Mouse (Mus musculus) heart, embryonic 11.5 days (tissue): ENCODE measurements around the gene Trmt1. TPM values are rescaled to one million over a fixed set of nuclear protein-coding genes. Genes with fewer than 3 reads are reported as not detected.

Experiments
- ATAC-seq: fragments of 200-750 bp; cut with Nextera tagmentation; replicated peaks from 2 replicates; pipeline ENCODE4 v1.8.0; 2017; ENCODE audit warnings: moderate library complexity; ENCODE audit not compliant: insufficient number of reproducible peaks, low FRiP score, low TSS enrichment
- H3K27ac ChIP-seq: fragments of 300-500 bp; sonication (generic); 2 replicates; pipeline ENCODE4 v1.5.1; 2014; ENCODE audit warnings: mild to moderate bottlenecking, low read depth, low read length
- H3K27me3 ChIP-seq: fragments of 300-500 bp; sonication (generic); 2 replicates; pipeline ENCODE4 v1.6.1; 2014; ENCODE audit warnings: mild to moderate bottlenecking, low read length, mixed read lengths; ENCODE audit not compliant: control insufficient read depth, insufficient read depth
- H3K36me3 ChIP-seq: fragments of 300-500 bp; sonication (generic); 2 replicates; pipeline ENCODE4 v1.6.1; 2014; ENCODE audit warnings: mild to moderate bottlenecking, low read length, moderate library complexity, mixed read lengths; ENCODE audit not compliant: control insufficient read depth, insufficient read depth
- H3K4me1 ChIP-seq: fragments of 300-500 bp; sonication (generic); 2 replicates; pipeline ENCODE4 v1.6.1; 2014; ENCODE audit warnings: low read length; ENCODE audit not compliant: control insufficient read depth, insufficient read depth
- H3K4me2 ChIP-seq: fragments of 300-500 bp; sonication (generic); 2 replicates; pipeline ENCODE4 v1.6.1; 2014; ENCODE audit warnings: mild to moderate bottlenecking, moderate library complexity
- H3K4me3 ChIP-seq: fragments of 300-500 bp; sonication (generic); 2 replicates; pipeline ENCODE4 v1.5.1; 2014; ENCODE audit warnings: low read depth, low read length
- H3K9ac ChIP-seq: fragments of 300-500 bp; sonication (generic); 2 replicates; pipeline ENCODE4 v1.6.1; 2014; ENCODE audit warnings: mild to moderate bottlenecking, low read depth, low read length, moderate library complexity
- H3K9me3 ChIP-seq: fragments of 300-500 bp; sonication (generic); replicated peaks from 2 replicates; pipeline ENCODE4 v1.6.1; 2016; ENCODE audit warnings: low read length; ENCODE audit not compliant: control insufficient read depth
- WGBS: fragments of 180-500 bp; shearing (Covaris S2); extraction: QIAGEN DNeasy Blood & Tissue Kit; methylation state at CpG from one replicate; pipeline ENCODE4 v1.1.7; 2014; ENCODE audit not compliant: insufficient replicate concordance; 5-methylcytosine and 5-hydroxymethylcytosine counted together
- polyA plus RNA-seq: library from polyadenylated mRNA; unstranded; fragments of >200 nt; fragmentation: Nextera tagmentation; extraction: Ambion mirVana; gene quantifications from 2 replicates; pipeline ENCODE4 v1.2.1, GENCODE M21; 2014

The Trmt1 gene
- polyA plus RNA-seq, 1 experiment from 2014 or later: 51.6 TPM

DNA sequence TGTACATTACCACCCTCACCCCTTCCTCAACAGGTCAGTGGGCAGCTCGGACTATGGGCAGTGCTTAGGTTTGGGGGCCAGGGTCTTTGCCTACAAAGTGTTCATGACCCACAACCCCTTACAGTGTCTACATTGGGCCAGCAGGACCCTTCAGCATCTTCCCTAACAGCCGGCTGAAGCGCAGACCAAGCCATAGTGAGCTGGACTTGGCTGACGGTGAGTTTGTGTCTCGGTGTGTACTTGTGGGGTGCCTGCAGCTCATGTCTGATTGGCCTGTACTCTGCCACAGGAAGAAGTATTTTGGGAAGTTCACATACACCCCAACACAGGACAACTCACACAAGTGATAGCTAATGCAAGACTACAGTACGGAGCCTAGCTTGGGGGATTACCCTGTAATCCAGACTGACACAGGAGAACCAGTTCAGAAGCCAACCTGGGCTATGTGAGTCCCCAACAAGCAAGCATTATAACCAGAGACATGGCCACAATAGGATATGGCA is 16.9 kb downstream of the Trmt1 start:
- H3K27ac ChIP-seq: peak overlapping the region; percentile 91
- 69% methylated on average over 6 of the region's 6 CpGs for WGBS
- peaks cover under 1% of the 10 kb centered on the region; the same call in 1 of the 2 replicates for H3K36me3 ChIP-seq
- peak overlapping the region; percentile 79 for H3K4me2 ChIP-seq
- ATAC-seq: no peak
- H3K27me3 ChIP-seq: peaks cover 55% of the 10 kb centered on the region
- peak overlapping the region; percentile 51 for H3K4me3 ChIP-seq
- H3K9ac ChIP-seq: peak overlapping the region; percentile 72
- H3K4me1 ChIP-seq: peaks cover 48% of the 10 kb centered on the region
- no peaks in the 10 kb centered on the region for H3K9me3 ChIP-seq

DNA sequence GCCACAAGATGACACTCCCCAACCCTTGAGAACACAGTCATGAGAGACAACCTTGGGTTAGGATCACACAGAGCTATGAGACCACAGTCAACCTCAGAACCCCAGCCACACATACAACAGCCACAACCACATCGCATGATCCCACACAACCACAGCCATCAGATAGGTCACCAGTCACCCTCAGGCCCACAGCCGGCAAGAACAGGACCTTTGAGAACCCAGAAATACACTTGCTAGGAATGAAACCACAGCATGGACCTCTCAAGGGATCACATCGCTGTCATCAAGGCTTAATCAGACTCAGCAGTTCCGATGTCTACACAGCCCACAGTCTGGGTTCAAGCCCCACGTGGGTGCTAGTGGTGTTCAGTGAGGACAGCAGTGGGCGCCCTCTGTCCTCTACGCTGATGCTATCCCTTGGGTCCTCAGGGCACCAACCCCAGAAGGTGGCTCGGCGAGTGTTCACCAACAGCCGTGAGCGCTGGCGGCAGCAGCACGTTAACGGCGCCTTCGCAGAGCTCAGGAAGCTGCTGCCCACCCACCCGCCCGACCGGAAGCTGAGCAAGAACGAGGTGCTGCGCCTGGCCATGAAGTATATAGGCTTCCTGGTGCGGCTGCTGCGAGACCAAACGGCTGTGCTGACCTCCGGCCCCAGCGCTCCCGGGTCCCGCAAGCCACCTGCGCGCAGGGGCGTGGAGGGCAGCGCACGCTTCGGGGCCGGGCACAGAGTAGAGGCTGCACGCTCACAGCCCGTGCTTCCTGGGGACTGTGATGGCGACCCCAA is 17.6 kb downstream of the Trmt1 start:
- Histone ChIP-seq H3K9ac (peak overlapping the region; percentile 72), H3K4me1 (peaks cover 51% of the 10 kb centered on the region), H3K27me3 (peaks cover 61% of the 10 kb centered on the region), H3K4me2 (peak overlapping the region; percentile 79), H3K9me3 (no peaks in the 10 kb centered on the region), H3K36me3 (no peaks in the 10 kb centered on the region), H3K4me3 (peak overlapping the region; percentile 51), H3K27ac (peak overlapping the region; percentile 91)
- ATAC-seq: no peak
- 7% methylated on average over 38 of the region's 38 CpGs for WGBS

DNA sequence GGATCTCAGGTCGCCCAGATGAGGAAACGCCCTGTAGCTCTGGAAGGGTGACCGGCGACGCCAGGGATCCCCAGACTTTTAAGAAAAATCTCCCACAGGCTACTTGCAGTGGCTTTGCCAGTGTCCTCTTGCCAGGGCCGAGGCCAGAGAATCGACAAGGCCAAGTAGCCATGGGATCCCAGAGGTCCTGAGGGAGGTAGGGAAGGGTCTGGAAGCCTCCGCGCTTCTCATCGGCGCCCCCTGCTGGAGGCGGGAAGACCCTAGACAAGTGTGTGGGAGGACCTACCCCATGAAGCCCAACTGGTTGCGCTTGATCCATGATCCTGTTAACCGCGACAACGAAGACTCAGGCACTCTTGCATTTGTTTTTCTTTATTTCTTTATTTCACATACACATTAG is 18.2 kb downstream of the Trmt1 start:
- peak overlapping the region; percentile 79 for H3K4me2 ChIP-seq
- ATAC-seq: 0 out of 2 replicates have a peak, but pooled peaks have one; percentile 24
- peaks cover 66% of the 10 kb centered on the region for H3K27me3 ChIP-seq
- H3K4me1 ChIP-seq: peaks cover 57% of the 10 kb centered on the region
- WGBS: 2% methylated on average over 16 of the region's 16 CpGs
- H3K9ac ChIP-seq: peak overlapping the region; percentile 72
- H3K4me3 ChIP-seq: peak overlapping the region; percentile 51
- no peaks in the 10 kb centered on the region for H3K36me3 ChIP-seq
- H3K27ac ChIP-seq: peak overlapping the region; percentile 91
- H3K9me3 ChIP-seq: no peaks in the 10 kb centered on the region

DNA sequence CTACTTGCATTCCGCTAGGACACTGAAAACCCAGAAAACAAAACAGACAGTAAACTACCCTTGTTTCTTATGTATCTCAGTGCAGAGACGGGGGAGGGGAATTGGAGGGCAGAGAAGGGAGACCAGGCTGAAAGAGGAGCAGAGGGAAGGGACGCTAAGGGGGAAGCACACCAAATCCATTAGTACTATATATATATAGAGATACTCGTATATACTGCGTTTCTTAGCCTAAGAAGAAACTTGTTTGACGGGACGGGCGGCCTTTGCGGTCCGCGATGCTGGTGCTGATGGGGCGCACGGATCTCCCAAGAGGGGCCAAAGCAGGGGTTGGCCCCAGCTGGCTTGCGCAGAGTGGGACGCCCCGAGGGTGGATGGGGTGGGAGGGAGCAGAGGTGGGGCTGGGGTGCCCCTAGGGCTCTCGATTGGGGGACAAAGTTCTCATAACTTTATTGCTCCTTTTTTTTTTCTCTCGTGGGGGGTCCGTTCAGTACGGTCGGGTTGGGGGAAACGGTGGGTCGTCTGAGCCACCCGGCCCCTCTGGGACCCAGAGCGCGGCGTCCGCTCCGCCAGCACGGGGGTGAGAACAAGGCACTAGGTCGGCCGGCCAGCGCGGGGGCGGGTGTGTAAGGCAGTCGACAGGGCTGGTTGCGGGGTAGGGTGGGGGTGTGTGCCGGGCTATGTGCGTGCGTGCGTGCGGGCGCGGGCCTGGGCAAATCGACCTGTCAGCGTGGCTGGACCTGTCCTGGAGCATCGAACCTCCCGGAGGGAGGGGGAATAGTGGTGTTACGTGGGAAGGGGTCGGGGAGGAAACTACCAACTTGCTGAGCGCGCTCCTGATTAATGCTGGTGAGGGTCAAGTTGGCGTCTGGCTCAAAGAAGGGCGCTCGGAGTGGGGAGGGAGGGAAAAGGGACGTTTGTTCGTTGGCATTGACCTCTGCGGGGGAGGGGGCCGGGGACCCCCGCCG is 19.0 kb downstream of the Trmt1 start:
- WGBS: 2% methylated on average over 59 of the region's 61 CpGs
- H3K4me3 ChIP-seq: peak overlapping the region; percentile 51
- peak overlapping the region; percentile 91 for H3K27ac ChIP-seq
- peak overlapping the region; percentile 79 for H3K4me2 ChIP-seq
- peaks cover 56% of the 10 kb centered on the region for H3K4me1 ChIP-seq
- no peaks in the 10 kb centered on the region for H3K9me3 ChIP-seq
- no peak for ATAC-seq
- peak overlapping the region; percentile 74 for H3K9ac ChIP-seq
- H3K27me3 ChIP-seq: peaks cover 66% of the 10 kb centered on the region
- H3K36me3 ChIP-seq: no peaks in the 10 kb centered on the region

DNA sequence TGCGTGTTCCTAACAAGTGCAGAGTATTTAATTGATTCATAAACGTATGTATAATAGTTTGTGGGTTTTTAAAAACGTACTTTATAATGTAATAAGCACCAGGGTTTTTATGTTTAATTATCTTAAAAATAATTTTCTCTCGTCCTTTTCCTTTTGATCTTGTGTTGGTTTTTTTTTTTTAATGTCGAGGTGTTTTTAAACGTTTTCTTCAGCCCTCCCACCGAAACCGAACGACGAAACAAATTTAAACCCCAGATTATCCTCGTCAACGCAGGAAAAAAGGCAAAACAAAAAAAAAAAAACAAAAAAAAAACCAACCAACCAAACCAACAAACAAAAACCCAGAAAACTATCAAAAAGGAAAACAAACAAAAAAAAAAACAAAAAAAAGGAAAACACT is 19.9 kb downstream of the Trmt1 start:
- Histone ChIP-seq H3K4me1 (peaks cover 52% of the 10 kb centered on the region), H3K4me3 (peak overlapping the region; percentile 51), H3K9ac (peak overlapping the region; percentile 74), H3K9me3 (no peaks in the 10 kb centered on the region), H3K4me2 (peak overlapping the region; percentile 79), H3K27me3 (peaks cover 70% of the 10 kb centered on the region), H3K27ac (peak overlapping the region; percentile 91), H3K36me3 (no peaks in the 10 kb centered on the region)
- WGBS: 3% methylated on average over 12 of the region's 12 CpGs
- no peak for ATAC-seq

DNA sequence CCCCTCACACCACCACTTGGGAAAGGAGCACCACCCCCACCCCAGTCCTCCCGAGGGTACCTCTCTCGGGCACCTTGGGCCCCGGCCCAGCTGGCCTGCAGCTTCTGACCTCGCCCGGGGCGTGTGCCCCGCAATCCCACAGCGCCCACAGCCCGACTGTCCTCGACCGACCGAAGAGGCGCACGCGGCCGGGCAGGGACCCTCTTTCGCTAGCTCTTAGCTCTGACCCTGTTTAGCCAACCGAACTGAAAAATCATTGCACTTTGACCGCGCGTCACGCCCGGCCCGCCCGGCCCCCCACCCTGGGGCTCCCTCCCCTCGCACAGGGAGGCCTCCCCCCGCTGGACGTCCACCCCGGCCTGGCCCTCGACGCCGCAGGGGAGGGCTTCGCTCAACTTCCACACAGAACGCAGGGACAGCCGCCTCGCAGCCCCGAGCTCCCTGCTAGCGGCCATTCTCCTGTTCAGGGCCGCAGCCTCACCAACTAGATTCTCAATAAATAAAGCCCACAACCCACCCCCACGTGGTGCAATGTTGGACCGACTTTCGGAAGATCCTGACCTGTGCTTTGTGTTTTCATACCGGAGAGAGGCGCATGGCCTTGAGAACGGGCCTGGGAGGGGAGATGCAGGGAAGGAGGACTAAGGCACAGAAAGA is 20.6 kb downstream of the Trmt1 start:
- Histone ChIP-seq H3K9ac (peak overlapping the region; percentile 72), H3K9me3 (no peaks in the 10 kb centered on the region), H3K27ac (peak overlapping the region; percentile 79), H3K36me3 (no peaks in the 10 kb centered on the region), H3K4me2 (peak overlapping the region; percentile 57), H3K27me3 (peaks cover 76% of the 10 kb centered on the region), H3K4me3 (peak overlapping the region; percentile 51), H3K4me1 (peaks cover 50% of the 10 kb centered on the region)
- WGBS: 3% methylated on average over 45 of the region's 45 CpGs
- ATAC-seq: no peak; the same call in 1 of the 2 replicates

DNA sequence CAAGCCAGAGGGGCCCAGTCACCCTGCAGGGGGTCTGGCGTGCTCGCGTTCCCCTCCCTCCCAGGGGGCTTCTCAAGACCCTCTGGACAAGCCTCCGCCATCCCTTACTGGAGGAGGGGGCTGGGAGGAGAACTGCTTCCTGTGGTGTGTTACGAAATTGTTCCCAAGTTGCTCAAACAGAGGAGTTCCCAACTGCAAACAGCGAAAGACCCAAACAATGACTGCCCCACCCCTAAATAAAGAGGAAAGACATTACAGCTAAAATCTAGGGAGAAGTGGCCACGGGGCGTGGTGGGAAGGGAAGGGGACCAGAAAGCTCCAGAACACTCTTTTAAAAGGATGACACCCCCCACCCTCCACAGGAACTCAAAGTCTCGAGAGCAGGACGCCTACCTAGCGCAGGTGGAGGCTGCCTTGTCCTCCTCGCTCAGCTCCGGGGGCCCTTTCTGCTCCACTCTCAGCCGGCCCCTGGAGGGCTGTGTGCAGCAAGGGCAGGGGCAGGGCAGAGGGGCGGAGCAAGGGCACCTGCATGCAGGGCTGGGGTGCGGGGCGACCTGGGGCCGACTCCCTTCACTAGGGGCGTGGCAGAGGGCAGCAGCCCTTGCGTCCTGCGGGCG is 21.3 kb downstream of the Trmt1 start:
- 3% methylated on average over 22 of the region's 22 CpGs for WGBS
- Histone ChIP-seq H3K4me1 (peaks cover 50% of the 10 kb centered on the region), H3K9me3 (no peaks in the 10 kb centered on the region), H3K27ac (peak overlapping the region; percentile 79), H3K36me3 (no peaks in the 10 kb centered on the region), H3K27me3 (peaks cover 76% of the 10 kb centered on the region), H3K9ac (peak overlapping the region; percentile 72), H3K4me2 (peak overlapping the region; percentile 57), H3K4me3 (peak overlapping the region; percentile 51)
- peak; percentile 70 for ATAC-seq
